Mouse (Mus musculus) ES-E14 (cell line): ENCODE measurements around the gene Gramd2. TPM values are rescaled to one million over a fixed set of nuclear protein-coding genes. Genes with fewer than 3 reads are reported as not detected.
A peak's percentile ranks its signal among the peaks of the same experiment; 100 is the strongest.

Source experiments
- DNase-seq: peaks from one replicate; pipeline ENCODE4 v3.0.0-alpha.2; 2013; ENCODE audit warnings: low read depth, low spot score
- H3K27ac ChIP-seq: 2 replicates; pipeline ENCODE4 v1.5.1; 2012; ENCODE audit warnings: low read depth, mild to moderate bottlenecking, low read length, moderate library complexity, mixed read lengths; ENCODE audit not compliant: poor library complexity, insufficient read depth, severe bottlenecking
- H3K36me3 ChIP-seq: 2 replicates; pipeline ENCODE4 v1.6.1; 2012; ENCODE audit warnings: mild to moderate bottlenecking, low read length, moderate library complexity, mixed read lengths; ENCODE audit not compliant: control insufficient read depth, poor library complexity, insufficient read depth, severe bottlenecking
- H3K4me1 ChIP-seq, 2 experiments: fragments of 150-350 bp in 1 of 2; sonication (generic) in 1 of 2; 2 replicates each; pipeline ENCODE4 v1.6.1; 2012; ENCODE audit warnings: low read length in 2 of 2, mild to moderate bottlenecking in 1 of 2, mixed read lengths in 1 of 2; ENCODE audit not compliant: control insufficient read depth in 2 of 2, insufficient read depth in 2 of 2, poor library complexity in 1 of 2
- H3K4me3 ChIP-seq, 2 experiments: fragments of 150-350 bp in 1 of 2; sonication (generic) in 1 of 2; 2 replicates each; pipeline ENCODE4 v1.5.1; 2012; ENCODE audit warnings: low read length in 2 of 2, low read depth in 1 of 2, mild to moderate bottlenecking in 1 of 2, mixed read lengths in 1 of 2; ENCODE audit not compliant: insufficient read depth in 1 of 2, poor library complexity in 1 of 2, severe bottlenecking in 1 of 2
- H3K9ac ChIP-seq: 2 replicates; pipeline ENCODE4 v1.6.1; 2012; ENCODE audit warnings: low read depth, mild to moderate bottlenecking, low read length, mixed read lengths; ENCODE audit not compliant: poor library complexity, insufficient read depth, severe bottlenecking
- H3K9me3 ChIP-seq: fragments of 150-350 bp; sonication (generic); 2 replicates; pipeline ENCODE4 v1.6.1; 2012; ENCODE audit warnings: low read depth, mild to moderate bottlenecking, low read length; ENCODE audit not compliant: control insufficient read depth, insufficient read depth
- CHD2 ChIP-seq: IDR thresholded peaks from 2 replicates; pipeline ENCODE4 v1.6.1; 2014; ENCODE audit warnings: mild to moderate bottlenecking, low read depth, low read length, inconsistent platforms
- HCFC1 ChIP-seq: IDR thresholded peaks from 2 replicates; pipeline ENCODE4 v1.6.1; 2012; ENCODE audit warnings: low read length, inconsistent platforms, borderline replicate concordance; ENCODE audit not compliant: insufficient read depth
- MAFK ChIP-seq: IDR thresholded peaks from 2 replicates; pipeline ENCODE4 v1.6.1; 2014; ENCODE audit warnings: mild to moderate bottlenecking, low read depth, low read length, inconsistent platforms; ENCODE audit not compliant: insufficient read depth
- ZC3H11A ChIP-seq: IDR thresholded peaks from 2 replicates; pipeline ENCODE4 v1.6.1; 2012; ENCODE audit warnings: low read depth, mild to moderate bottlenecking, inconsistent platforms, low read length, borderline replicate concordance
- ZNF384 ChIP-seq: IDR thresholded peaks from 2 replicates; pipeline ENCODE4 v1.6.1; 2012; ENCODE audit warnings: low read depth, low read length, inconsistent platforms
- in situ Hi-C, 2 experiments: fragments of 600-800 bp; cut with MboI; formaldehyde crosslinking; loops; one replicate each; pipeline ENCODE4 v1.15.1; 2025; ENCODE audit warnings: low sequenced_read_pairs in 2 of 2, inconsistent platforms in 1 of 2; ENCODE audit not compliant: unreplicated experiment in 2 of 2
- total RNA-seq: library from RNA; depleted of rRNA; stranded (reverse); fragments of 300-350 nt; gene quantifications from 2 replicates; pipeline ENCODE4 v1.2.3, GENCODE M21; 2012

The Gramd2 gene
- total RNA-seq, 1 experiment = 3.5 TPM

DNA sequence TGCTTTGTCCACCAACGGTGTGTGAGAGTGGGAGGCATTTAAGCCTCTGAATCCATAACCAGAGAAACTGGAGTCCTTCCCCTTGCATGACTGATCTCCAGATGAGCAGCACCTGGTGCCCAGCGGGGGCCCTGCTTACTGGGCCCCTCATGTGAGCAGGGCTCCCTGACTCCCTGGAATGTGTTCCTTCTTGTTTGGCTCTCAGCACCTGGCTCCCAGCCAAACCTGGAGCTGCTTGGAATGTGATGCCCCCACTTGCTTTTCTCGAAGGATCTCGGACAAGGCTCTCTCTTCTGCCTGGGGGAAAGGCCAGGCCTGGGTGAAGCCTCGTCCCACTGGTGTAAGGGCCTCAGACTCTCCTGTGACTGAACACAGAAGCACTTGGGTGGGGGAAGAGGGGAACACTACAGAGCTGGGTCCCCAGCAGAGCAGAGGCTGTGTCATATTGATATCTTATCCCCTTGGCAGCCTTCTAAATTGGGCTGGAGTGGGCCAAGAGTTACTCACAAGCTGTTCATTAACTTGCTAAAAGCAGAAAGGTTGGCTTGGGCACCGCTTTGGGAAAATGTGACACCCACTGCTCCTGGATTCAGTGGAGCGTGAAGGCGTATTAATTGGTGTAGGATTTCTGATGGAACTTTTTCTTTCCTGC, 44.0 kb downstream of the Gramd2 start:
- Histone ChIP-seq H3K36me3 (no peaks in the 10 kb centered on the region), H3K27ac (no peak overlapping the region)
- peak; percentile 11 for DNase-seq

GRCm38 (mm10) chr9:59725515-59725914, 45.6 kb downstream of the Gramd2 start:
- Histone ChIP-seq H3K4me3 (no peak overlapping the region), H3K36me3 (no peaks in the 10 kb centered on the region), H3K27ac (no peak overlapping the region), H3K4me1 (peaks cover 0 to 6% of the 10 kb centered on the region in 2 experiments; a peak in 1 of 4 replicates), H3K9me3 (no peaks in the 10 kb centered on the region), H3K9ac (no peak overlapping the region)
- in situ Hi-C loops = loop anchor here in 1 of 2 experiments (10.0 kb wide), 1 partner anchor 259 kb away; no protein-coding TSS in a partner anchor
- TF ChIP-seq MAFK = no peak
- no peak for TF ChIP-seq HCFC1
- no peak for TF ChIP-seq CHD2
- no peak for TF ChIP-seq ZC3H11A
- TF ChIP-seq ZNF384 = no peak
- DNase-seq = no peak

More for the DNA sequence above, 44.0 kb downstream of the Gramd2 start:
- no peaks in the 10 kb centered on the region for H3K9me3 ChIP-seq
- no peak for TF ChIP-seq HCFC1
- no peak for TF ChIP-seq ZNF384
- TF ChIP-seq CHD2 = no peak
- no peak for TF ChIP-seq ZC3H11A
- no peak for TF ChIP-seq MAFK
- no peak overlapping the region for H3K4me3 ChIP-seq
- H3K9ac ChIP-seq = peak overlapping the region; percentile 33; the same call in 1 of the 2 replicates
- in situ Hi-C loops = loop anchor here in 1 of 2 experiments (10.0 kb wide), 1 partner anchor 261 kb away; no protein-coding TSS in a partner anchor
- peaks cover 0 to 6% of the 10 kb centered on the region in 2 experiments; a peak in 1 of 4 replicates for H3K4me1 ChIP-seq

- TF ChIP-seq HCFC1 (no peak), CHD2 (no peak), ZNF384 (no peak), ZC3H11A (no peak), MAFK (no peak)
- H3K4me1 ChIP-seq = peaks cover 0 to 6% of the 10 kb centered on the region in 2 experiments; a peak in 1 of 4 replicates
- no peaks in the 10 kb centered on the region for H3K36me3 ChIP-seq
- H3K4me3 ChIP-seq = no peak overlapping the region
- no peak for DNase-seq
- in situ Hi-C loops = loop anchor here in 1 of 2 experiments (10.0 kb wide), 1 partner anchor 257 kb away; no protein-coding TSS in a partner anchor
- no peaks in the 10 kb centered on the region for H3K9me3 ChIP-seq
- no peak overlapping the region for H3K9ac ChIP-seq
- no peak overlapping the region for H3K27ac ChIP-seq
Observed at GRCm38 (mm10) chr9:59727569-59728286, 47.8 kb downstream of the Gramd2 start.

DNA sequence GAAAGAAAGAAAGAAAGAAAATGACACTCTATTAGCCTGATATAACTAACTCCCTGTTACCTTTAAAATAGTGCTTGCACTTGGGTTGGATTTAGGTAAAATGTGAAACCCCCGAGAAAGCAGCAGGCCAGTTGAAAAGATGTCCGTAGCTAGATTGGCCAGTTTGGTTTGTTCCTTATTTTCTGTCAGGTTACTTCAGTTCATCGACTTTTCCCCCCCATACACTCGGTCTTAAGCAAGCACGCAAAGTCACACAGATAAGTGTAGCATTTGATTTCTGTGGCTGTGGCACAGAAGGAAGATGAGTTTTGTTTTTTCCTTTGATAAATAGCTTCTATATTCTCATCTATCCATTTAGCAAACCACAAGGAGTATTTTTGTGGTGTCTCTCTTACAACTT, 51.2 kb downstream of the Gramd2 start:
- no peak overlapping the region for H3K27ac ChIP-seq
- H3K4me1 ChIP-seq = no peaks in the 10 kb centered on the region
- in situ Hi-C loops = no loop called here
- TF ChIP-seq HCFC1 (no peak), ZNF384 (no peak), ZC3H11A (no peak), MAFK (no peak), CHD2 (no peak)
- no peak overlapping the region for H3K4me3 ChIP-seq
- no peaks in the 10 kb centered on the region for H3K9me3 ChIP-seq
- H3K36me3 ChIP-seq = no peaks in the 10 kb centered on the region
- no peak for DNase-seq
- H3K9ac ChIP-seq = no peak overlapping the region
